Mouse (Mus musculus) bone marrow, adult 2 months (tissue): ENCODE data around the gene Ncbp1. TPM values are rescaled to one million over a fixed set of nuclear protein-coding genes. Genes with fewer than 3 reads are reported as not detected.
A peak's percentile ranks its signal among the peaks of the same experiment; 100 is the strongest.

Source experiments
- H3K27ac ChIP-seq: fragments of 200-500 bp; 2 replicates; pipeline ENCODE4 v1.5.1; 2012; ENCODE audit warnings: low read depth, mild to moderate bottlenecking, control low read depth, inconsistent platforms, low read length; ENCODE audit not compliant: control insufficient read depth, poor library complexity, insufficient read depth
- H3K4me1 ChIP-seq: fragments of 200-500 bp; 2 replicates; pipeline ENCODE4 v1.6.1; 2011; ENCODE audit warnings: low read length; ENCODE audit not compliant: control insufficient read depth, insufficient read depth
- H3K4me3 ChIP-seq: fragments of 200-500 bp; replicated peaks from 2 replicates; pipeline ENCODE3; 2011; ENCODE audit warnings: mild to moderate bottlenecking, low read depth, low read length, control low read depth; ENCODE audit not compliant: control insufficient read depth
- CTCF ChIP-seq: fragments of 200-500 bp; IDR thresholded peaks from 2 replicates; pipeline ENCODE4 v1.5.1; 2011; ENCODE audit warnings: low read length, control low read depth; ENCODE audit not compliant: control insufficient read depth, insufficient read depth
- POLR2A ChIP-seq: fragments of 200-500 bp; IDR thresholded peaks from 2 replicates; pipeline ENCODE4 v1.6.1; 2011; ENCODE audit warnings: low read depth, mild to moderate bottlenecking, control low read depth, low read length, borderline replicate concordance; ENCODE audit not compliant: control insufficient read depth
- WGBS: fragments of 180-500 bp; shearing (Covaris S2); methylation state at CpG from one replicate; pipeline ENCODE4 v1.1.7; 2018; 5-methylcytosine and 5-hydroxymethylcytosine counted together
- polyA plus RNA-seq: library from polyadenylated mRNA; stranded (reverse); fragments of >200 nt; gene quantifications from 2 replicates; pipeline ENCODE4 v1.2.4, GENCODE M21; 2011; ENCODE audit warnings: low replicate concordance; ENCODE audit not compliant: missing spikeins, insufficient read depth, insufficient read length

Gene Ncbp1
- polyA plus RNA-seq, 1 experiment = 39.9 TPM

- no peak overlapping the region for H3K27ac ChIP-seq
- H3K4me1 ChIP-seq = no peaks in the 10 kb centered on the region
- TF ChIP-seq POLR2A (no peak), CTCF (no peak)
- 82% methylated on average over 12 of the region's 12 CpGs for WGBS
- no peak overlapping the region for H3K4me3 ChIP-seq
These were observed 13.6 kb downstream of the Ncbp1 start for GRCm38 (mm10) chr4:46151903-46152544.

- Histone ChIP-seq H3K4me3 (no peak overlapping the region), H3K27ac (peak overlapping the region; percentile 77; the same call in 1 of the 2 replicates), H3K4me1 (peaks cover 1% of the 10 kb centered on the region; the same call in 1 of the 2 replicates)
- 29% methylated on average over 2 of the region's 2 CpGs for WGBS
- TF ChIP-seq POLR2A = no peak
- no peak for TF ChIP-seq CTCF
These were observed 25.6 kb downstream of the Ncbp1 start for GRCm38 (mm10) chr4:46164027-46164426.

- WGBS = 66% methylated on average over 5 of the region's 5 CpGs
- peak overlapping the region; percentile 42; the same call in 1 of the 2 replicates for H3K27ac ChIP-seq
These were observed 27.4 kb downstream of the Ncbp1 start for GRCm38 (mm10) chr4:46165831-46166230.

GRCm38 (mm10) chr4:46171761-46172160, 33.3 kb downstream of the Ncbp1 start:
- 56% methylated on average over 7 of the region's 7 CpGs for WGBS

More at GRCm38 (mm10) chr4:46165831-46166230, 27.4 kb downstream of the Ncbp1 start:
- no peak for TF ChIP-seq POLR2A
- no peak for TF ChIP-seq CTCF
- H3K4me1 ChIP-seq = peaks cover 1% of the 10 kb centered on the region; the same call in 1 of the 2 replicates
- no peak overlapping the region for H3K4me3 ChIP-seq

GRCm38 (mm10) chr4:46176313-46176712, 37.9 kb downstream of the Ncbp1 start:
- Histone ChIP-seq H3K4me1 (no peaks in the 10 kb centered on the region), H3K27ac (no peak overlapping the region), H3K4me3 (no peak overlapping the region)
- WGBS = 82% methylated on average over 4 of the region's 4 CpGs
- TF ChIP-seq CTCF = 0 out of 2 replicates have a peak, but pooled peaks have one; percentile 8
- no peak for TF ChIP-seq POLR2A

More at GRCm38 (mm10) chr4:46171761-46172160, 33.3 kb downstream of the Ncbp1 start:
- Histone ChIP-seq H3K4me1 (no peaks in the 10 kb centered on the region), H3K4me3 (no peak overlapping the region), H3K27ac (no peak overlapping the region)
- TF ChIP-seq CTCF = no peak
- no peak for TF ChIP-seq POLR2A

- TF ChIP-seq CTCF (no peak), POLR2A (no peak)
- H3K4me3 ChIP-seq = no peak overlapping the region
- H3K4me1 ChIP-seq = no peaks in the 10 kb centered on the region
- 89% methylated on average over 5 of the region's 5 CpGs for WGBS
- no peak overlapping the region for H3K27ac ChIP-seq
These were observed 38.6 kb downstream of the Ncbp1 start for GRCm38 (mm10) chr4:46177018-46177417.

- Histone ChIP-seq H3K4me3 (no peak overlapping the region), H3K27ac (no peak overlapping the region), H3K4me1 (no peaks in the 10 kb centered on the region)
- 88% methylated on average over 7 of the region's 7 CpGs for WGBS
- TF ChIP-seq POLR2A = no peak
- no peak for TF ChIP-seq CTCF
These were observed 39.1 kb downstream of the Ncbp1 start for GRCm38 (mm10) chr4:46177496-46177895.

- Histone ChIP-seq H3K27ac (no peak overlapping the region), H3K4me3 (no peak overlapping the region), H3K4me1 (no peaks in the 10 kb centered on the region)
- TF ChIP-seq POLR2A (no peak), CTCF (no peak)
- 81% methylated on average over 6 of the region's 6 CpGs for WGBS
These were observed 42.8 kb downstream of the Ncbp1 start for GRCm38 (mm10) chr4:46181168-46181567.
